Mouse (Mus musculus) ES-E14 (cell line): ENCODE results near the gene Naalad2. TPM values are rescaled to one million over a fixed set of nuclear protein-coding genes. Genes with fewer than 3 reads are reported as not detected.
"Not testable (repeated sequence)": the region's sequence is repeated elsewhere in the genome, so short reads cannot be mapped to it uniquely, and the experiment has no call there.

Experiments
- DNase-seq: peaks from one replicate; pipeline ENCODE4 v3.0.0-alpha.2; 2013; ENCODE audit warnings: low read depth, low spot score
- H3K27ac ChIP-seq: 2 replicates; pipeline ENCODE4 v1.5.1; 2012; ENCODE audit warnings: low read depth, mild to moderate bottlenecking, low read length, moderate library complexity, mixed read lengths; ENCODE audit not compliant: poor library complexity, insufficient read depth, severe bottlenecking
- H3K36me3 ChIP-seq: 2 replicates; pipeline ENCODE4 v1.6.1; 2012; ENCODE audit warnings: mild to moderate bottlenecking, low read length, moderate library complexity, mixed read lengths; ENCODE audit not compliant: control insufficient read depth, poor library complexity, insufficient read depth, severe bottlenecking
- H3K4me1 ChIP-seq, 2 experiments: fragments of 150-350 bp in 1 of 2; sonication (generic) in 1 of 2; 2 replicates each; pipeline ENCODE4 v1.6.1; 2012; ENCODE audit warnings: low read length in 2 of 2, mild to moderate bottlenecking in 1 of 2, mixed read lengths in 1 of 2; ENCODE audit not compliant: control insufficient read depth in 2 of 2, insufficient read depth in 2 of 2, poor library complexity in 1 of 2
- H3K4me3 ChIP-seq, 2 experiments: fragments of 150-350 bp in 1 of 2; sonication (generic) in 1 of 2; 2 replicates each; pipeline ENCODE4 v1.5.1; 2012; ENCODE audit warnings: low read length in 2 of 2, low read depth in 1 of 2, mild to moderate bottlenecking in 1 of 2, mixed read lengths in 1 of 2; ENCODE audit not compliant: insufficient read depth in 1 of 2, poor library complexity in 1 of 2, severe bottlenecking in 1 of 2
- H3K9ac ChIP-seq: 2 replicates; pipeline ENCODE4 v1.6.1; 2012; ENCODE audit warnings: low read depth, mild to moderate bottlenecking, low read length, mixed read lengths; ENCODE audit not compliant: poor library complexity, insufficient read depth, severe bottlenecking
- H3K9me3 ChIP-seq: fragments of 150-350 bp; sonication (generic); 2 replicates; pipeline ENCODE4 v1.6.1; 2012; ENCODE audit warnings: low read depth, mild to moderate bottlenecking, low read length; ENCODE audit not compliant: control insufficient read depth, insufficient read depth
- CHD2 ChIP-seq: IDR thresholded peaks from 2 replicates; pipeline ENCODE4 v1.6.1; 2014; ENCODE audit warnings: mild to moderate bottlenecking, low read depth, low read length, inconsistent platforms
- HCFC1 ChIP-seq: IDR thresholded peaks from 2 replicates; pipeline ENCODE4 v1.6.1; 2012; ENCODE audit warnings: low read length, inconsistent platforms, borderline replicate concordance; ENCODE audit not compliant: insufficient read depth
- MAFK ChIP-seq: IDR thresholded peaks from 2 replicates; pipeline ENCODE4 v1.6.1; 2014; ENCODE audit warnings: mild to moderate bottlenecking, low read depth, low read length, inconsistent platforms; ENCODE audit not compliant: insufficient read depth
- ZC3H11A ChIP-seq: IDR thresholded peaks from 2 replicates; pipeline ENCODE4 v1.6.1; 2012; ENCODE audit warnings: low read depth, mild to moderate bottlenecking, inconsistent platforms, low read length, borderline replicate concordance
- ZNF384 ChIP-seq: IDR thresholded peaks from 2 replicates; pipeline ENCODE4 v1.6.1; 2012; ENCODE audit warnings: low read depth, low read length, inconsistent platforms
- in situ Hi-C, 2 experiments: fragments of 600-800 bp; cut with MboI; formaldehyde crosslinking; loops; one replicate each; pipeline ENCODE4 v1.15.1; 2025; ENCODE audit warnings: low sequenced_read_pairs in 2 of 2, inconsistent platforms in 1 of 2; ENCODE audit not compliant: unreplicated experiment in 2 of 2
- total RNA-seq: library from RNA; depleted of rRNA; stranded (reverse); fragments of 300-350 nt; gene quantifications from 2 replicates; pipeline ENCODE4 v1.2.3, GENCODE M21; 2012

Gene Naalad2
- total RNA-seq, 1 experiment = 2.9 TPM

DNA sequence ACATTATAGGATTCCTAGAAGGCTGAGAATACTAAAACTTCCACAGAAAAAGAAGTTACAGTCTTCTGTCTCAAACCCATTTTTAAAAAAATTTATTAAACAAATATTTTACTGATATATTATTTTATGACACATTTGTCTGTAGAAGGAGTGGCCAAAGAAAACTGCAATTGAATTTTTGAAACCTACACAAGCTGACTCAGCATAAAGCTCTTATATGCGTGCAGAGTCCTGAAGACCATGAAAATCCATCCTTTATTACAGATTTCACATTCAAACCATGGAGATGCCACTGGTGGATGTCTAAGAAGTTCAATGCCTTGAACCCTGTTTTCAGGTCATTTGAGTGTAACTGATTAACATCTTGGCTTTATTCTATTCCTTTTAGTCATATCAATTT, 3.2 kb downstream of the Naalad2 start:
- in situ Hi-C loops = no loop called here
- DNase-seq = no peak

GRCm38 (mm10) chr9:18385782-18386181, 17.0 kb downstream of the Naalad2 start:
- Histone ChIP-seq H3K27ac (no peak overlapping the region), H3K9me3 (no peaks in the 10 kb centered on the region), H3K4me3 (no peak overlapping the region), H3K36me3 (no peaks in the 10 kb centered on the region), H3K4me1 (no peaks in the 10 kb centered on the region; a peak in 1 of 4 replicates), H3K9ac (no peak overlapping the region)
- no peak for TF ChIP-seq HCFC1
- no peak for TF ChIP-seq ZC3H11A
- TF ChIP-seq ZNF384 = no peak
- TF ChIP-seq MAFK = no peak
- TF ChIP-seq CHD2 = no peak
- in situ Hi-C loops = no loop called here
- DNase-seq = no peak

More for the DNA sequence above, 3.2 kb downstream of the Naalad2 start:
- H3K36me3 ChIP-seq = no peaks in the 10 kb centered on the region
- TF ChIP-seq ZC3H11A (no peak), MAFK (peak; percentile 45)
- H3K4me1 ChIP-seq = no peaks in the 10 kb centered on the region
- no peaks in the 10 kb centered on the region for H3K9me3 ChIP-seq
- H3K4me3 ChIP-seq = no peak overlapping the region
- no peak overlapping the region for H3K9ac ChIP-seq
- H3K27ac ChIP-seq = no peak overlapping the region

- H3K4me1 ChIP-seq, DNase-seq, H3K27ac ChIP-seq, in situ Hi-C loops, H3K9ac ChIP-seq, H3K36me3 ChIP-seq, H3K4me3 ChIP-seq, H3K9me3 ChIP-seq: not testable (repeated sequence)
These were observed 29.8 kb downstream of the Naalad2 start for GRCm38 (mm10) chr9:18373026-18373425.

DNA sequence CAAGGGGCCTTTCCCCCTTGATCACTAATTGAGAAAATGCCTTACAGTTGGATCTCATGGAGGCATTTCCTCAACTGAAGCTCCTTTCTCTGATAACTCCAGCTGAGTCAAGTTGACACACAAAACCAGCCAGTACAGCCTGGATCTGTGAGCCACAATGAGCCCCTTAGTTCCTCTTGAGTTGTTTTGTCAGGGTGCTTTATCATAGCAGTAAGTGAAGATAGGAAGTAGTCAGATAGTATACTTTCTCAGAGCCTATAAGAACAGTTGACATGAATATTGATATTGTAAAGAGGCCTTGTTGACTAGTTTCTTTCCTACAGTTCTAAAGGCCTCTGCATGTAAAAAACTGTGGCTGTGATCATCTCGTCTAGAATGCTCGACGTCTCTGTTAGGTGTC, 82.8 kb downstream of the Naalad2 start:
- Histone ChIP-seq H3K27ac (no peak overlapping the region), H3K36me3 (no peaks in the 10 kb centered on the region; the same call in 1 of the 2 replicates), H3K9ac (no peak overlapping the region), H3K9me3 (no peaks in the 10 kb centered on the region), H3K4me1 (no peaks in the 10 kb centered on the region), H3K4me3 (no peak overlapping the region)
- TF ChIP-seq HCFC1 (no peak), ZNF384 (no peak), MAFK (no peak), ZC3H11A (no peak), CHD2 (no peak)
- in situ Hi-C loops = no loop called here
- DNase-seq = no peak

- DNase-seq = no peak
- H3K36me3 ChIP-seq = peaks cover 19% of the 10 kb centered on the region
These were observed 104.5 kb downstream of the Naalad2 start for GRCm38 (mm10) chr9:18298301-18298700.

More at GRCm38 (mm10) chr9:18298301-18298700, 104.5 kb downstream of the Naalad2 start:
- no peak overlapping the region for H3K4me3 ChIP-seq
- peaks cover 2% of the 10 kb centered on the region in 2 experiments; a peak in 2 of 4 replicates for H3K4me1 ChIP-seq
- TF ChIP-seq MAFK (no peak), ZC3H11A (no peak), CHD2 (no peak), ZNF384 (no peak)
- H3K27ac ChIP-seq = no peak overlapping the region
- H3K9ac ChIP-seq = no peak overlapping the region
- no peaks in the 10 kb centered on the region for H3K9me3 ChIP-seq
- in situ Hi-C loops = no loop called here
